Mouse (Mus musculus) G1E (cell line): ENCODE results near the gene Vdr. TPM values are rescaled to one million over a fixed set of nuclear protein-coding genes. Genes with fewer than 3 reads are reported as not detected.

ENCODE experiments used
- ATAC-seq: 2 replicates; pipeline ENCODE4 v1.8.0; 2016; ENCODE audit warnings: mild to moderate bottlenecking; ENCODE audit not compliant: insufficient number of reproducible peaks, poor library complexity, low FRiP score, severe bottlenecking; ENCODE audit errors: extremely low read depth
- DNase-seq: peaks from one replicate; pipeline ENCODE4 v3.0.0; 2012; ENCODE audit warnings: low spot score
- H3K27me3 ChIP-seq: 2 replicates; pipeline ENCODE4 v1.6.1; 2012; ENCODE audit warnings: mild to moderate bottlenecking, low read length, inconsistent platforms; ENCODE audit not compliant: insufficient read depth
- H3K36me3 ChIP-seq: replicated peaks from 2 replicates; pipeline ENCODE3; 2012; ENCODE audit warnings: mild to moderate bottlenecking, inconsistent platforms
- H3K4me1 ChIP-seq: 2 replicates; pipeline ENCODE4 v1.6.1; 2012; ENCODE audit warnings: low read depth, low read length, inconsistent platforms, mixed read lengths; ENCODE audit not compliant: insufficient read depth
- H3K4me3 ChIP-seq: 2 replicates; pipeline ENCODE4 v1.5.1; 2012; ENCODE audit warnings: low read depth, mild to moderate bottlenecking, inconsistent platforms, low read length, moderate library complexity, mixed read lengths
- H3K9me3 ChIP-seq: replicated peaks from 2 replicates; pipeline ENCODE4 v1.6.1; 2012; ENCODE audit warnings: inconsistent platforms
- CTCF ChIP-seq: IDR thresholded peaks from 2 replicates; pipeline ENCODE4 v1.5.1; 2012; ENCODE audit warnings: low read depth, low read length, inconsistent platforms, mixed read lengths
- GATA1 ChIP-seq: IDR thresholded peaks from 2 replicates; pipeline ENCODE4 v1.6.1; 2012; ENCODE audit warnings: borderline replicate concordance, low read length, inconsistent platforms, mixed read lengths
- GATA2 ChIP-seq: IDR thresholded peaks from 2 replicates; pipeline ENCODE4 v1.6.1; 2012; ENCODE audit warnings: low read depth, low read length, inconsistent platforms, borderline replicate concordance
- POLR2AphosphoS5 ChIP-seq: IDR thresholded peaks from 2 replicates; pipeline ENCODE4 v1.6.1; 2012; ENCODE audit warnings: low read depth, low read length, inconsistent platforms; ENCODE audit not compliant: insufficient replicate concordance
- TAL1 ChIP-seq: conservative IDR thresholded peaks from 2 replicates; pipeline ENCODE4 v1.6.1; 2012; ENCODE audit warnings: low read depth, low read length, inconsistent platforms, mixed read lengths
- polyA plus RNA-seq: library from polyadenylated mRNA; stranded (reverse); fragments of >175 nt; gene quantifications from 2 replicates; pipeline ENCODE4 v1.2.3, GENCODE M21; 2012
- total RNA-seq, 2 experiments: library from RNA; stranded (forward) in 1 of 2; stranded (reverse) in 1 of 2; fragments of 200-1000 nt in 1 of 2; fragments of >200 nt in 1 of 2; fragmentation: Nextera tagmentation in 1 of 2; gene quantifications; 2 replicates each; pipeline ENCODE4 v1.2.3; 2014 to 2017

The Vdr gene
- total and polyA plus RNA-seq, 3 experiments, result 0.09 to 0.45 (median 0.33) TPM

DNA sequence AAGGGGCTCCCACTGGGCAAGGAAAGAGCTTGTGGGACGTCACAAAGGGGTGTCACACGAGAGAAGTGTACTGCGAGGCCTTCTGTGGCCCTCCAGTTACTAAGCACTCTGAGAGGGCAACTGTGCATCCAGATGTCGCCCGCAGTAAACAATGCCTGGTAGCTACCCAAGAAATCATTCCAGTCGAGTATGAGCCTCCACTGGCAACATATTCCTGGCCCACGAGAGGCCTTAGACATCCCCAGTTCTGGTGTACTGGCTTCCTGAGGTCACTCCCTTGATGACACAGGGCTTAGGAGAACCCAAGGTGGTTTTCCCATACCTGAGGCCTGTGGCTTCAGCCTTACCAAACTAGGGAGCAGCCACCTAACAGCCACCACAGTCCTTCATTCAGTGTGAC is 97.6 kb downstream of the Vdr start:
- H3K9me3 ChIP-seq, result no peaks in the 10 kb centered on the region
- H3K4me3 ChIP-seq, result no peak overlapping the region
- TF ChIP-seq POLR2AphosphoS5 (no peak), GATA2 (no peak), TAL1 (no peak), GATA1 (no peak), CTCF (no peak)
- no peaks in the 10 kb centered on the region for H3K27me3 ChIP-seq
- ATAC-seq (no peak), DNase-seq (no peak)
- peaks cover 63% of the 10 kb centered on the region for H3K4me1 ChIP-seq
- peaks cover 97% of the 10 kb centered on the region for H3K36me3 ChIP-seq

GRCm38 (mm10) chr15:97812126-97812525 is 98.3 kb downstream of the Vdr start:
- TF ChIP-seq TAL1, result no peak
- no peak for TF ChIP-seq GATA1
- no peak for TF ChIP-seq POLR2AphosphoS5
- no peak for TF ChIP-seq GATA2
- TF ChIP-seq CTCF, result no peak
- H3K4me3 ChIP-seq, result no peak overlapping the region; the same call in 1 of the 2 replicates
- peaks cover 98% of the 10 kb centered on the region for H3K36me3 ChIP-seq
- ATAC-seq (no peak), DNase-seq (no peak)
- H3K4me1 ChIP-seq, result peaks cover 57% of the 10 kb centered on the region
- H3K27me3 ChIP-seq, result no peaks in the 10 kb centered on the region
- H3K9me3 ChIP-seq, result no peaks in the 10 kb centered on the region

DNA sequence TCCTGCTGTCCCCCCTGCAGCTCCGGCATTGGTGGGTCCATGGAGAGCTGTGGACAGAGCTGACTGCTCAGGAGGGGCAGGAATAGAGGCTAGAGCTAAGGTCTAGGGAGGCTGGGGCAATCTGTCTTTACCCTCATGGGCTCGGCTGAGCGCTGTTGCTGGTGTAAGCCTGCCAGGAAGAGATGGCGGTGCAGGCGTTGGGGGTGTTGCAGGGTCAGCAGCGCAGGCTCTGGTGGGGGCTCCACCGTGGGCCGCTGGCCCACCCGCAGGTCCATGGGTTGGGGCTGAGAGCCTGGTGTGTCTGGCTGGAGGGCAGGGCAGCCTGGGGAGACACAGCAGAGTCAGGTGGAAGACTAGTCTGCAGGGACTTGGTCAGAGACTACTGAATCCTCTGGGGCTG is 99.1 kb downstream of the Vdr start:
- peaks cover 100% of the 10 kb centered on the region for H3K36me3 ChIP-seq
- ATAC-seq, result no peak

DNA sequence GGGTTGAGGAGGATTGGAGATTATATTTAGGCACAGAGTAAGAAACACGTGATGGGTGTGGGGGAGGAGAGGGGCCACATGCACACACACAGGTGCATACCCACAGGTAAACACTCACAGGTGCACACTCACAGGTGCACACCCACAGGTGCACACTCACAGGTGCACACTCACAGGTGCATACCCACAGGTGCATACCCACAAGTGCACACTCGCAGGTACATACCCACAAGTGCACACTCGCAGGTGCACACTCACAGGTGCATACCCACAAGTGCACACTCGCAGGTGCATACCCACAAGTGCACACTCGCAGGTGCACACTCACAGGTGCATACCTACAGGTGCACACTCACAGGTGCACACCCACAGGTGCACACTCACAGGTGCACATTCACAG is 100.0 kb downstream of the Vdr start:
- no peak for TF ChIP-seq POLR2AphosphoS5
- Histone ChIP-seq H3K36me3 (peaks cover 98% of the 10 kb centered on the region), H3K9me3 (no peaks in the 10 kb centered on the region), H3K27me3 (no peaks in the 10 kb centered on the region), H3K4me3 (no peak overlapping the region), H3K4me1 (peaks cover 41% of the 10 kb centered on the region)
- ATAC-seq (no peak), DNase-seq (no peak)

More for the DNA sequence above, 99.1 kb downstream of the Vdr start:
- TF ChIP-seq GATA2 (no peak), TAL1 (no peak), POLR2AphosphoS5 (no peak), GATA1 (no peak)
- no peak for DNase-seq
- H3K4me3 ChIP-seq, result no peak overlapping the region
- peaks cover 50% of the 10 kb centered on the region for H3K4me1 ChIP-seq
- no peaks in the 10 kb centered on the region for H3K9me3 ChIP-seq
- no peaks in the 10 kb centered on the region for H3K27me3 ChIP-seq

DNA sequence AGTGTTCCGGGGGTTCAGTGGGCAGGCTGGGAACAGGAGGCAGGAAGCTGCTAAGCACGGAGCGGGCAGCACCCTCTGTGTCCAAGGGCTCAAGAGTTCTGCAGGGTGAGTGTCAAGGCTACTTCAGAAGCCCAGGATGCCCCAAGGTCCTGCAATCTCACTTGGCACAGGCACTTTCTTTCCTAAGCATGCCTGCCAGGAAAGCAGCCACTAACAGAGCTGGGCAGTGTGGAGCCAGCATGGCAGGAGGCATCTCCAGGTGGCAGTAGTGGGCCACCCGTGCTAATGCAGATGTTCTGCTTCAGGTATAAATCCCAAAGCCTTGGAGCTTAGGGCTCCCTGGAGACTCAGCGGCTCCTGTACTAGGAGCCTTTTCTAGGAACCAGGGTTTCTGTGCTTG is 100.5 kb downstream of the Vdr start:
- Histone ChIP-seq H3K36me3 (peaks cover 97% of the 10 kb centered on the region), H3K4me3 (no peak overlapping the region), H3K27me3 (no peaks in the 10 kb centered on the region), H3K4me1 (peaks cover 37% of the 10 kb centered on the region), H3K9me3 (no peaks in the 10 kb centered on the region)
- TF ChIP-seq TAL1 (no peak), GATA1 (no peak), GATA2 (no peak), CTCF (no peak), POLR2AphosphoS5 (no peak)
- ATAC-seq (no peak), DNase-seq (no peak)

DNA sequence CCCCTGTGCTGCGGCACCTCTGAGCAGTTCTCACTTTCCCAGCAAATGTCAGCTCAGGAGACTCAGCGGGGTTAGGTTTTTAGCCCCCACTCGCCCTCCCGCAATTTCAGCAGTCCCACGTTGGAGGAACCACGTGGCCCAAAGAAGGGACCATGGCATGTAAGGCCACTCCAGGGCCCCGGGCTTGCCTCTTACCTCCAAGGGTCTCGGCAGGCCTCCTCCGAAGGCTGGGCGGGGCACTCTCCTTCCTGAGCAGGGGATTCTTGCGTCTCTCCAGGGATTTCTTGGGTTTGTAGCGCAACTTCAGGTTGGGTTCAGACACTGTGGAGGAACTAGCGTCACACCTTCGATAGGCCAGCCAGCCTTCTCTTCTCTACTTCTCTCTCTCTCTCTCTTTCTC is 101.2 kb downstream of the Vdr start:
- no peak for DNase-seq
- no peaks in the 10 kb centered on the region for H3K9me3 ChIP-seq
- H3K27me3 ChIP-seq, result no peaks in the 10 kb centered on the region
- H3K4me3 ChIP-seq, result no peak overlapping the region
- no peak for ATAC-seq
- peaks cover 94% of the 10 kb centered on the region for H3K36me3 ChIP-seq
- TF ChIP-seq GATA1, result no peak
- TF ChIP-seq GATA2, result no peak
- TF ChIP-seq POLR2AphosphoS5, result no peak
- no peak for TF ChIP-seq CTCF
- TF ChIP-seq TAL1, result no peak
- H3K4me1 ChIP-seq, result peaks cover 29% of the 10 kb centered on the region

DNA sequence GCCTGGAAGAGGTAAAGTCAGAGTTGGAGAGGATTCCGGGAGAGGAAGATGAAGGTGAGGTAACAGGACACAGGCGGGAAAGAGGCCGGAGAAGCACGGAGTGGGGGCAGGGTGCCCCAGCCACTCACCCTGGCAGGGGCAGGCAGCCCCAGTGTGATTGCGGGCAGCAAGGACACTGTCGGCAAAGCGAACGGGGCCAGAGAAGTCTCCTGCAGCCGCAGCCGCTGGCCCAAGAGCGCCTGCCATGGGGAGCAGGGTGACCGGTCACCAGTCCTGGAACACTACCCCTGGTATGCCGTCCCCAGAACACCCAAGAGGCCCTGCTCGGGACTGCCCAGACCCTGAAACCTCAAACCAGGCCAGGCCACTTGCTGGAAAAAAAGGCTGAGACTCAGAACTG is 101.9 kb downstream of the Vdr start:
- Histone ChIP-seq H3K4me1 (peaks cover 23% of the 10 kb centered on the region), H3K36me3 (peaks cover 90% of the 10 kb centered on the region), H3K27me3 (no peaks in the 10 kb centered on the region), H3K9me3 (no peaks in the 10 kb centered on the region), H3K4me3 (no peak overlapping the region)
- DNase-seq (no peak), ATAC-seq (no peak)
- TF ChIP-seq CTCF (no peak), GATA1 (no peak), GATA2 (no peak), POLR2AphosphoS5 (no peak), TAL1 (no peak)
